Mouse (Mus musculus): ENCODE results near the gene Meis1. TPM values are rescaled to one million over a fixed set of nuclear protein-coding genes. Genes with fewer than 3 reads are reported as not detected.
A peak's percentile ranks its signal among the peaks of the same experiment; 100 is the strongest.

Gene Meis1
- polyA plus RNA-seq, 2 experiments: 5.6 to 6.2 TPM

- DNase-seq (ENCODE audit: low read depth in 3 of 3, low spot score in 3 of 3): no peak
- Histone ChIP-seq H3K9me3 (ENCODE audit: control insufficient read depth, low read length) (no peaks in the 10 kb centered on the region), H3K27me3 (ENCODE audit: control insufficient read depth, insufficient read depth, low read length) (no peaks in the 10 kb centered on the region), H3K9ac (replicated peaks) (no peak overlapping the region), H3K4me3 (ENCODE audit: insufficient read depth in 1 of 2, low read depth in 2 of 2, low read length in 2 of 2) (no peak overlapping the region), H3K27ac (no peak overlapping the region), H3K4me1 (replicated peaks; ENCODE audit: control insufficient read depth in 2 of 2, insufficient read depth in 2 of 2, low read length in 1 of 2) (no peaks in the 10 kb centered on the region; a peak in 1 of 4 replicates), H3K4me2 (ENCODE audit: low read depth) (no peak overlapping the region), H3K36me3 (replicated peaks; ENCODE audit: control insufficient read depth, insufficient read depth, low read depth) (no peaks in the 10 kb centered on the region)
- 41% methylated on average over 3 of the region's 3 CpGs for WGBS (ENCODE audit: insufficient replicate concordance)
- TF ChIP-seq CTCF (IDR thresholded peaks at IDR 0.05; ENCODE audit: low read depth) (no peak), EP300 (IDR thresholded peaks at IDR 0.05; ENCODE audit: low read depth) (no peak)
- ATAC-seq (ENCODE audit: insufficient read depth): no peak
These were observed 12.7 kb downstream of the Meis1 start for GRCm38 (mm10) chr11:19005913-19006693.

DNA sequence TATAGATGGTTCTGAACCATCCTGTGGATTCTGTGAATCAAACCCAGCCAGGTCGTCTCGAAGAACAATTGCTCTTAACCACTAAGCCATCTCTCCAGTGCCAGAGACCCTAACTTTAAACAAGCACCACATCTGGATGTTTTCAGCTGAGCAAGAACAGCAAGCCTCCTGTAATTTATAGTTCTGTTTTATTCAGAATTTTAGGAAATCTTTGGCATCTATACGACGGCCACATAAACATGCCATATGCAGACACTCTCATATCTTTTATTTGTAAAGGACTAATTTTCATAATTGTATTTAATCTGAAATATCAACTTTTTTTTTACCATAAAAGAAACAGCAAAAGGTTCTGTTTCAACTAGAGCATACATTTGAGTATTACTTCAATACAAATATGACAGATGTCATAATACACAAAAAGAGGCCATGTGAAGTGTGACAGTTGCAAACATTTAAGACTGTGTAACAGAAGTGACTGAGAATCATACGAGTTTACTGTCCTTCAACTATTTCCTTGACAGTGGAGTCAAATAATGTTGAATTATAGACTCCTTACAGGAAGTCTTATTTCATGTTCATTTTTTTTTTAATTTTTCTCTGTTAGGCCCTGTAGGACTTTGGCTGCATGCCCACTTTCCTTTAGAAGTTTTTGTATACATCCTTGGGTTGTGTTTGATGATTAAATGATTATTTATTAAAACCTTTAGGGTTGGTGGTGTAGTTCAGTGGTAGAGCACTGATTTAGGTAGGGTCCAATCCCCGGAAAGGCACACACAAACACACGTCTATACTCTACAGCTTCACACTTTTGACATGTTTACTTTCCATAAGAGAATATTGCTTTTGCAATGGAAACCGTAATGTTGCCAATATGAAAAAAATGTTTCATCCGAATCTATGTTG lies 13.5 kb downstream of the Meis1 start:
- H3K27ac ChIP-seq: no peak overlapping the region
- H3K27me3 ChIP-seq (ENCODE audit: control insufficient read depth, insufficient read depth, low read length): no peaks in the 10 kb centered on the region

GRCm38 (mm10) chr11:19003066-19003465 lies 15.7 kb downstream of the Meis1 start:
- TF ChIP-seq EP300 (IDR thresholded peaks at IDR 0.05; ENCODE audit: low read depth) (no peak), CTCF (IDR thresholded peaks at IDR 0.05; ENCODE audit: low read depth) (no peak)
- ATAC-seq (ENCODE audit: insufficient read depth) (no peak), DNase-seq (ENCODE audit: low read depth in 3 of 3, low spot score in 3 of 3) (no peak)
- Histone ChIP-seq H3K9ac (replicated peaks) (no peak overlapping the region), H3K27me3 (ENCODE audit: control insufficient read depth, insufficient read depth, low read length) (no peaks in the 10 kb centered on the region), H3K4me1 (replicated peaks; ENCODE audit: control insufficient read depth in 2 of 2, insufficient read depth in 2 of 2, low read length in 1 of 2) (no peaks in the 10 kb centered on the region), H3K4me3 (ENCODE audit: insufficient read depth in 1 of 2, low read depth in 2 of 2, low read length in 2 of 2) (no peak overlapping the region), H3K27ac (no peak overlapping the region), H3K4me2 (ENCODE audit: low read depth) (no peak overlapping the region), H3K9me3 (ENCODE audit: control insufficient read depth, low read length) (no peaks in the 10 kb centered on the region), H3K36me3 (replicated peaks; ENCODE audit: control insufficient read depth, insufficient read depth, low read depth) (no peaks in the 10 kb centered on the region)
- WGBS (ENCODE audit: insufficient replicate concordance): 58% methylated on average over 5 of the region's 5 CpGs

More for the DNA sequence above, 13.5 kb downstream of the Meis1 start:
- Histone ChIP-seq H3K9me3 (ENCODE audit: control insufficient read depth, low read length) (no peaks in the 10 kb centered on the region), H3K4me2 (ENCODE audit: low read depth) (no peak overlapping the region), H3K9ac (replicated peaks) (no peak overlapping the region), H3K4me3 (ENCODE audit: insufficient read depth in 1 of 2, low read depth in 2 of 2, low read length in 2 of 2) (no peak overlapping the region), H3K4me1 (replicated peaks; ENCODE audit: control insufficient read depth in 2 of 2, insufficient read depth in 2 of 2, low read length in 1 of 2) (no peaks in the 10 kb centered on the region; a peak in 1 of 4 replicates), H3K36me3 (replicated peaks; ENCODE audit: control insufficient read depth, insufficient read depth, low read depth) (no peaks in the 10 kb centered on the region)
- no peak for TF ChIP-seq EP300 (IDR thresholded peaks at IDR 0.05; ENCODE audit: low read depth)
- no peak for TF ChIP-seq CTCF (IDR thresholded peaks at IDR 0.05; ENCODE audit: low read depth)
- WGBS (ENCODE audit: insufficient replicate concordance): 58% methylated on average over 9 of the region's 9 CpGs
- DNase-seq (ENCODE audit: low read depth in 3 of 3, low spot score in 3 of 3) (no peak), ATAC-seq (ENCODE audit: insufficient read depth) (no peak)

GRCm38 (mm10) chr11:18996767-18997166 lies 22.0 kb downstream of the Meis1 start:
- Histone ChIP-seq H3K9ac (replicated peaks) (no peak overlapping the region), H3K4me2 (ENCODE audit: low read depth) (no peak overlapping the region), H3K36me3 (replicated peaks; ENCODE audit: control insufficient read depth, insufficient read depth, low read depth) (no peaks in the 10 kb centered on the region), H3K27ac (no peak overlapping the region), H3K4me3 (ENCODE audit: insufficient read depth in 1 of 2, low read depth in 2 of 2, low read length in 2 of 2) (no peak overlapping the region), H3K9me3 (ENCODE audit: control insufficient read depth, low read length) (no peaks in the 10 kb centered on the region), H3K27me3 (ENCODE audit: control insufficient read depth, insufficient read depth, low read length) (no peaks in the 10 kb centered on the region), H3K4me1 (replicated peaks; ENCODE audit: control insufficient read depth in 2 of 2, insufficient read depth in 2 of 2, low read length in 1 of 2) (no peaks in the 10 kb centered on the region)
- DNase-seq (ENCODE audit: low read depth in 3 of 3, low spot score in 3 of 3) (no peak), ATAC-seq (ENCODE audit: insufficient read depth) (no peak)
- TF ChIP-seq CTCF (IDR thresholded peaks at IDR 0.05; ENCODE audit: low read depth): no peak
- no peak for TF ChIP-seq EP300 (IDR thresholded peaks at IDR 0.05; ENCODE audit: low read depth)
- WGBS (ENCODE audit: insufficient replicate concordance): 55% methylated on average over 4 of the region's 4 CpGs

GRCm38 (mm10) chr11:18996289-18996688 lies 22.5 kb downstream of the Meis1 start:
- Histone ChIP-seq H3K36me3 (replicated peaks; ENCODE audit: control insufficient read depth, insufficient read depth, low read depth) (no peaks in the 10 kb centered on the region), H3K27me3 (ENCODE audit: control insufficient read depth, insufficient read depth, low read length) (no peaks in the 10 kb centered on the region), H3K9ac (replicated peaks) (no peak overlapping the region), H3K4me2 (ENCODE audit: low read depth) (no peak overlapping the region), H3K27ac (no peak overlapping the region), H3K4me3 (ENCODE audit: insufficient read depth in 1 of 2, low read depth in 2 of 2, low read length in 2 of 2) (no peak overlapping the region), H3K4me1 (replicated peaks; ENCODE audit: control insufficient read depth in 2 of 2, insufficient read depth in 2 of 2, low read length in 1 of 2) (no peaks in the 10 kb centered on the region), H3K9me3 (ENCODE audit: control insufficient read depth, low read length) (no peaks in the 10 kb centered on the region)
- no peak for DNase-seq (ENCODE audit: low read depth in 3 of 3, low spot score in 3 of 3)
- no peak for ATAC-seq (ENCODE audit: insufficient read depth)
- 81% methylated on average over 2 of the region's 2 CpGs for WGBS (ENCODE audit: insufficient replicate concordance)
- TF ChIP-seq EP300 (IDR thresholded peaks at IDR 0.05; ENCODE audit: low read depth): no peak
- TF ChIP-seq CTCF (IDR thresholded peaks at IDR 0.05; ENCODE audit: low read depth): peak; percentile 27
